Mouse (Mus musculus) liver, postnatal 0 days (tissue): ENCODE measurements around the gene Gm13277.
A peak's percentile ranks its signal among the peaks of the same experiment; 100 is the strongest.
"Not testable (repeated sequence)": the region's sequence is repeated elsewhere in the genome, so short reads cannot be mapped to it uniquely, and the experiment has no call there.

Source experiments
- CTCF ChIP-seq: sonication (generic); IDR thresholded peaks from 2 replicates; pipeline ENCODE4 v1.5.1; 2016; ENCODE audit warnings: antibody characterized with exemption, low read depth
- EP300 ChIP-seq: IDR thresholded peaks from 2 replicates; pipeline ENCODE4 v1.6.1; 2016; ENCODE audit warnings: antibody characterized with exemption, low read depth, mild to moderate bottlenecking

- peak; percentile 44 for TF ChIP-seq CTCF
- TF ChIP-seq EP300 = not testable (repeated sequence)
Observed at GRCm38 (mm10) chr4:88793936-88794675, 5.7 kb downstream of the Gm13277 start, which contains the start of gene Gm13275.
